Mouse (Mus musculus) large intestine, adult 2 months (tissue): ENCODE data around the gene Ccnc. TPM values are rescaled to one million over a fixed set of nuclear protein-coding genes. Genes with fewer than 3 reads are reported as not detected.
"Not testable (repeated sequence)": the region's sequence is repeated elsewhere in the genome, so short reads cannot be mapped to it uniquely, and the experiment has no call there.

Experiments
- DNase-seq: peaks from one replicate; pipeline ENCODE4 v3.0.0-alpha.2; 2012; ENCODE audit warnings: low read depth, low spot score
- WGBS: fragments of 180-500 bp; shearing (Covaris S2); methylation state at CpG from one replicate; pipeline ENCODE4 v1.1.7; 2018; 5-methylcytosine and 5-hydroxymethylcytosine counted together
- polyA plus RNA-seq: library from polyadenylated mRNA; depleted of rRNA; stranded (reverse); fragments of >200 nt; gene quantifications from 2 replicates; pipeline ENCODE4 v1.2.3, GENCODE M21; 2012

Ccnc gene
- polyA plus RNA-seq, 1 experiment, result 3.9 TPM

- 59% methylated on average over 7 of the region's 7 CpGs for WGBS
- DNase-seq, result no peak
Measured at GRCm38 (mm10) chr4:21722752-21723334, 4.7 kb upstream of the Ccnc start.

GRCm38 (mm10) chr4:21726912-21727614 is 438 bp upstream of the Ccnc start:
- under 1% methylated on average over 22 of the region's 22 CpGs for WGBS

DNA sequence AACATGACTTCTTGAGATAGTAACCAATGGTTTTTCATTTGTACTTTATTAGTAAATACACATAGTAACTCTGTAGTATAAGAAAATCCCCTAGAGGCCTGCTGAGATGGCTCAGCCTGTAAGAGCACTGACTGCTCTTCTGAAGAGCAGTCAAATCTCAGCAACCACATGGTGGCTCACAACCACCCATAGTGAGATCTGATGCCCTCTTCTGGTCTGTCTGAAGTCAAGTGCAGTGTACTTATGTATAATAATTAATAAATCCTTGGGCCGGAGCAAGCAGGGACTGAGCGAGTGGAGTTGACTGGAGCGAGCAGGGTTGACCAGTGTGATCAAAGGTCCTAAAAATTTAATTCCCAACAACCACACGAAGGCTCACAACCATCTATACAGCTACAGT is 11.7 kb downstream of the Ccnc start:
- WGBS, result 71% methylated on average over 4 of the region's 4 CpGs
- no peak for DNase-seq

More at GRCm38 (mm10) chr4:21726912-21727614, 438 bp upstream of the Ccnc start:
- peak; percentile 19 for DNase-seq

- DNase-seq, result not testable (repeated sequence)
- 95% methylated on average over 8 of the region's 8 CpGs for WGBS
Measured at GRCm38 (mm10) chr4:21744142-21744541, 16.6 kb downstream of the Ccnc start.

- WGBS, result 49% methylated on average over 5 of the region's 5 CpGs
Measured at GRCm38 (mm10) chr4:21745723-21746122, 18.2 kb downstream of the Ccnc start.

GRCm38 (mm10) chr4:21755123-21755789 is 27.8 kb downstream of the Ccnc start:
- WGBS, result 40% methylated on average over 4 of the region's 4 CpGs
- DNase-seq, result peak; percentile 16

More at GRCm38 (mm10) chr4:21745723-21746122, 18.2 kb downstream of the Ccnc start:
- DNase-seq, result no peak

- no peak for DNase-seq
- 79% methylated on average over 1 of the region's 1 CpGs for WGBS
Measured at GRCm38 (mm10) chr4:21758860-21759259, 31.4 kb downstream of the Ccnc start.

GRCm38 (mm10) chr4:21761416-21762160 is 34.1 kb downstream of the Ccnc start:
- DNase-seq, result no peak
- WGBS, result 77% methylated on average over 9 of the region's 9 CpGs

- WGBS, result 60% methylated on average over 4 of the region's 4 CpGs
- DNase-seq, result no peak
Measured at GRCm38 (mm10) chr4:21763827-21764226, 36.3 kb downstream of the Ccnc start.

DNA sequence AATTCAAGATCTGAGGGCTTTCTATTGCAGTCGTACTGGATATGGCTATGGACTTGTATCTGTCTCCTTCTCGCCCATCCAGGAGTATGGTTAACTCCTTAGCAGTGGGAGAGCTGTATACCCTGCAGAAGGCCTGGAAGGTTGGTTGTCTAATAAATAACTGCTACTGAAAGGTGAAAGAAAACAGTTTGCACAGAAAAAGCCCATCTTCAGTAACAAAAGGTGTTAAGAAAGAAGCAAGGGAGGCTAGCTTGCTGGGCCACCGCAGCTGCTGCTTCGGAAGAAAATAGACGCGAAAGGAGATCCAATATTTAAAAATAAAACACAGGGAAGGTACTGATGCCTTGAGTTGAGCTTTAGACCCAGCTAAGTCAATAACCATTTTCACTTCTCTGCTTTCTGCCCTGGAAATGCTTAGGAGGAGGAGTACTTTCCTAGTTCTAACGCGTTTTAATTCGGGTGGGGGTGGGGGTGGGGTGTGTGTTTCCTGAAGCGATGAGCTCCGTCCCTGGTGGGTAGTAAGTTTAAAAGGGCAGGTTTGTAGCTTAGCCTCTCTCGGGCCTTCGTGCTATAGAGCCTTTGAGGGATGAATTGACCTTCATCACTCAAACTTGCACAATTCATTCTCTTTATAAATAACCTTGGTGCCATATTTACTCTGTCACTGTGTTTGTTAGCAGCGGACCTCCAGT is 38.8 kb downstream of the Ccnc start:
- 24% methylated on average over 14 of the region's 14 CpGs for WGBS
- DNase-seq, result no peak

DNA sequence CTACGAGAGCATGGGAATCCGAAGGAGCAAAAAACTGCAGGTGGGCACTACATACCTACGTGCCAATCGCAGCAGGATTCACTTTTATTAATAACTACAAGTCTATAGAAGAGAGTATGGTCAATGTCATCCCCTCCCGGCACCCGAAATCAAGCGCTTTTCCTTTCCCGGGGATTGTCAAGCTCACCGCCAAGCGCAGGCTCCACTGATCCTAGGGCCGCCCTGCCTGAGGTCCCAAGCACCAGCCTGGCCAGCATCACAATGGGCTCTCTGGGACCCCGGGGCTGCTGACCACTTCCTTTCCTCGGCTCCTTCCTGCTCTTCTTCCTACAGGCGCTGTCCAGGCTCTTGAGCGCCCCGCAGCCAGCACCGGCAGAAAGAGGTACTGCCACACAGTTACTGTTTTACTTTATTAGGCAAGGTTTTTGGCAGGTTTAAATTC is 39.4 kb downstream of the Ccnc start, which contains the start of the genes Usp45 and Tstd3:
Gene Usp45, plus strand, starts transcription at position 294 of the 442 bp plus-strand sequence.
Gene Tstd3, minus strand, starts transcription at position 350 of the 442 bp plus-strand sequence.
- 2% methylated on average over 17 of the region's 17 CpGs for WGBS
- DNase-seq, result peak; percentile 43

GRCm38 (mm10) chr4:21771064-21771463 is 43.6 kb downstream of the Ccnc start:
- DNase-seq, result no peak
- 67% methylated on average over 1 of the region's 1 CpGs for WGBS

- no peak for DNase-seq
- 98% methylated on average over 1 of the region's 1 CpGs for WGBS
Measured at GRCm38 (mm10) chr4:21772306-21772705, 44.8 kb downstream of the Ccnc start.

- 1% methylated on average over 46 of the region's 46 CpGs for WGBS
- peak; percentile 52 for DNase-seq
Measured at GRCm38 (mm10) chr4:21776091-21776945, 48.8 kb downstream of the Ccnc start.

DNA sequence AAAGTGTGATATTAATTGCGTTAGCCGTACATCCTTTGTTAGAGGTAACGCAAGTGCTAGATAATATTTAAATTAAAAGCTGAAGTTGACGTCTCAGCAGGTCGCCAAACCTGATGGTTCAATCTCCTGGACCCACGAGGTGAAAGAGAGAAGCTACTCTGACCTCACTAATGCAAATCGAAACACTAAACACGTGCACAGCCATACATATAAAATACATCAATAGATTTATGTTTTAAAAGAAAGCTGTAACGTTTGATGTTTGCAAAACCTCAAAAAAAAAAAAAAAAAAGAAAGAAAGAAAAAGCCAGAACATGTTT is 49.4 kb downstream of the Ccnc start:
- DNase-seq, result no peak
- 3% methylated on average over 9 of the region's 9 CpGs for WGBS

DNA sequence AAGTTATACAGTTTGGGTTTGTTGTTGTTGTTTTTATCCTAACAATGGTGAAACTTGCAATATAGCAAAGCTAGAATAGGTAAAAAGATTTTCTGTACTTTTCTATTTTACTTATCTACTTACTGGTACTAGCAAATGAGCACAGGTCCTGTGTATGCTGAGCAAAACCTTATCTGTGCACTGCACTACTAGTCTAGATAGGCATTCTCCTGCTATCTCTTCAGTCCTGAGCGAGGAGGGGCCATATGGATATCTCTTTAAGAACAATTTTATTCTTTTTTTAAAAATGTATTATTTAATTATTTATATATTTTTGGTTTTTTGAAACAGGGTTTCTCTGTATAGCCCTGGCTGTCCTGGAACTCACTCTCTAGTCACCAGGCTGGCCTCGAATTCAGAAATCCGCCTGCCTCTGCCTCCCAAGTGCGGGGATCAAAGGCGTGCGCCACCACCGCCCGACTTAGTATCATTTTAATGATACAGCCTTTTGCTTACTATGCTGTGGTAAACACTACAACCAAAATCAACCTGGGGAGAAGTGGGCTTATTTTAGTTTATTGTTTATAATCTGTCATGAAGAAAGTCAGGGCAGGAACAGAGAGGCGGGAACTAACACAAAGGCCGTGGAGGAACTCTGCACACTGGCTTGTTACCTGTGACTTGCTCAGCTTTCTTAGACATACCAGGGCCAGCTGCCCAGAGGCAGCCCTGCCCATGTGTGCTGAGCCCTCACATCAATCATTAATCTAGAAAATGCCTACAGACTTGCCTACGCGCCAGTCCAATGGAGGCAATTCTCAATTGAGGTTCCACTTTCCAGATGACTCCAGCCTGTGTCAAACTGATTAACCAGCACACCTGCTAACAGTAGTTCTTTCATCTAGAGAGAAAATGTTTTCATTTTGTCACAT is 53.6 kb downstream of the Ccnc start:
- WGBS, result 71% methylated on average over 12 of the region's 12 CpGs
- peak; percentile 19 for DNase-seq

DNA sequence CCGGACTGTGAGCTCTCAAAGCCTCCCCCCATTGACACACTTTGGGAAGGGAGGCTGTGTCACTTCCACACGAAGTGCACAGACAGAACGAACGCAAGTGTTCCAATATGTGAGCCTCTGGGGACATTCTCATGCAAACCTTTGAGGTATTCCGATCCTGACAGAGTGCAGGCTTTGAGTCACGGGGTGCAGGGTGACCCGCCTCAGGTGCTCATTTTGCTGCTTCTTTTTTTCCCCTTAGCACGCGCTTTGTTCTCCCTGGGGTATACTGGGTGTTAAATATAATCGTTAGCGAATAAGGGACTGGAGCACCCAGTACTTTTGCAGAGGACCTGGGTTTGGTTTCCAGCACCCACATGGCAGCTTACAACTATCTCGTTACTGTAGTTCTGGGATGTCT is 58.8 kb downstream of the Ccnc start:
- DNase-seq, result no peak
- 96% methylated on average over 12 of the region's 12 CpGs for WGBS

DNA sequence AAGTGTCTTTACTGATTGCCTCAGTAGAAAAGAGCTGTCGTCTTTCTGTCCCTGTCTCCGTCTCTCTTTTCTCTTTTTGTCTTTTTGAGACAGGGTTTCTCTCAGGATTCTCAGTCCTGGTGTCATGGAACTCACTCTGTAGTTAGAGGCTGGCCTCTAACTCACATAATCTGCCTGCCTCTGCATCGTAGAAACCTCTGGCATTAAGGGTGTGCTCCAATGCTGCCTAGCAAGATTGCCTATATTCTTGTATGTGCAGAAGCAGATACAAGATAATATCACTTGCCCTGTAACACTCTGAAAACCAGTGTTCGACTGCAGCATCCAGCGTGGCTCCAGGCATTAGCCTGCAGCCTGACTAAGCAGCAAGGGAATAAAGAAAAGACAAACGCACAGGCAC is 61.4 kb downstream of the Ccnc start:
- DNase-seq, result no peak
- WGBS, result 92% methylated on average over 6 of the region's 6 CpGs
